In the genomic region with DNA sequence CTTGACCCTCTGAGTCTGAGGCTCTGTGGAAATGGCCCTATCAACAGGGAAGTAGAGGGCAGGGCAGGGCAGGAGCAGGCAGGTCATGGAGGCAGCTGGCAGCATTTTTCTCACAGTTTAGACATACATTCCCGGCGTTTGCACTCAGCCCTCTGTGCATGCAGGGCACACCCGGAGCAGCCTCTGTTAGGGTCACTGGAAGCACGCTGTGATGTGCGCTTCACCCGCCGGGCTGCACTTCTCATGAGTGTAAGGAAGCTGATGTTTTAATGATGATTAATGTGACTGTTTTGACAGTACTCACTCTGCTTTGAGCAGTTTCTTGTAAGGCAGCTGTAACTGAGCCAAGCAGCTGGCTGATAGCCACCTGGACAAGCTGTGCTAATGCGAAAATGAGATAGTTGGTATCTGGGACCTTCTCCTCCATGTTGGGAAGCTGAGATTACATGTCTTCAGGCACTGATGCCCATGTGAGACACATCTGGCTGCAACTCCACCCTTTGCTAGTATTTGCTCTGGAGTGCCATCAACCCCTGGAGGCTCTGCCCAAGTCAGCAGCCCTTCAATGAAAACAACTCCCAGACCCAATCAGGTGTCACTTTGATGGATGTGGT, we compare ENCODE assay signal across 9 mouse cellular contexts.
DNase-seq lines count a peak whose midpoint lies in the region; ATAC-seq and TF ChIP-seq lines count a peak whose summit lies in the region.
"Had no signal": no experiment of that assay in that cellular context is flagged by ENCODE, and none has a peak within 500 bp of the region (broad histone marks: within the 10 kb centered on the region; RNA-seq: fewer than 3 reads in every experiment).

No protein-coding gene starts in this region.

- H3K79me2 ChIP-seq in MEL (ENCODE audit: control insufficient read depth, insufficient read depth, low read length, poor library complexity) = no peaks in the 10 kb centered on the region

- peak overlapping the region; percentile 54 for H3K4me2 ChIP-seq in liver, embryonic 13.5 days
- H3K4me2 ChIP-seq: forebrain, embryonic 13.5 days had no signal

- 24% methylated on average over 8 of the region's 8 CpGs for WGBS in kidney, adult 2 months
- 29% methylated on average over 8 of the region's 8 CpGs for WGBS in liver, embryonic 13.5 days (ENCODE audit: insufficient replicate concordance)

- no peak overlapping the region for H3K27ac ChIP-seq in kidney, adult 2 months (ENCODE audit: insufficient read depth, low read depth, low read length)
- no peak overlapping the region for H3K27ac ChIP-seq in MEL (ENCODE audit: control insufficient read depth, low read depth, low read length)
- peak overlapping the region; percentile 98 for H3K27ac ChIP-seq in liver, embryonic 13.5 days
- H3K27ac ChIP-seq: forebrain, embryonic 13.5 days had no signal

- peak; percentile 42 to 73; a peak in 3 of 4 replicates for TF ChIP-seq EP300 in MEL (IDR thresholded peaks at IDR 0.05; ENCODE audit: low read depth in 1 of 2, low read length in 2 of 2)

- no peaks in the 10 kb centered on the region for H3K36me3 ChIP-seq in kidney, adult 2 months (ENCODE audit: control insufficient read depth, insufficient read depth, low read length)
- no peaks in the 10 kb centered on the region for H3K36me3 ChIP-seq in MEL (ENCODE audit: control insufficient read depth in 1 of 2, insufficient read depth in 2 of 2, low read length in 2 of 2)
- H3K36me3 ChIP-seq in liver, embryonic 13.5 days = no peaks in the 10 kb centered on the region

- no peak for TF ChIP-seq RAD21 in MEL (IDR thresholded peaks at IDR 0.05; ENCODE audit: low read depth, low read length)

- ATAC-seq in liver, embryonic 13.5 days (ENCODE audit: low read depth) = peak; percentile 96
- ATAC-seq: forebrain, embryonic 13.5 days had no signal

- H3K9ac ChIP-seq in MEL (ENCODE audit: control insufficient read depth, low read depth, low read length, poor library complexity, severe bottlenecking) = no peak overlapping the region
- H3K9ac ChIP-seq in liver, embryonic 13.5 days = peak overlapping the region; percentile 70
- H3K9ac ChIP-seq: forebrain, embryonic 13.5 days had no signal

- TF ChIP-seq POLR2A in kidney, adult 2 months (IDR thresholded peaks at IDR 0.05; ENCODE audit: low read depth, low read length) = no peak
- TF ChIP-seq POLR2A in MEL (IDR thresholded peaks at IDR 0.05; ENCODE audit: control insufficient read depth in 1 of 2, insufficient read depth in 1 of 2, low read depth in 1 of 2, low read length in 2 of 2, poor library complexity in 1 of 2) = no peak

- H3K9me3 ChIP-seq in MEL (replicated peaks; ENCODE audit: insufficient read depth, low read length) = no peaks in the 10 kb centered on the region
- H3K9me3 ChIP-seq in liver, embryonic 13.5 days (replicated peaks) = no peaks in the 10 kb centered on the region
- H3K9me3 ChIP-seq: forebrain, embryonic 13.5 days had no signal

- H3K4me3 ChIP-seq in kidney, adult 2 months (ENCODE audit: insufficient read depth, low read depth, low read length) = no peak overlapping the region
- no peak overlapping the region for H3K4me3 ChIP-seq in MEL (ENCODE audit: control insufficient read depth in 1 of 2, insufficient read depth in 1 of 2, low read depth in 2 of 2, low read length in 2 of 2)
- H3K4me3 ChIP-seq in liver, embryonic 13.5 days (replicated peaks) = peak overlapping the region; percentile 8; the same call in 1 of the 2 replicates
- H3K4me3 ChIP-seq: forebrain, embryonic 13.5 days had no signal

- no peaks in the 10 kb centered on the region; the same call in 1 of the 2 replicates for H3K4me1 ChIP-seq in kidney, adult 2 months (ENCODE audit: control insufficient read depth, insufficient read depth, low read length)
- H3K4me1 ChIP-seq in MEL (ENCODE audit: control insufficient read depth in 1 of 2, insufficient read depth in 2 of 2, low read length in 2 of 2) = no peaks in the 10 kb centered on the region
- peaks cover 87% of the 10 kb centered on the region for H3K4me1 ChIP-seq in liver, embryonic 13.5 days (replicated peaks)

- TF ChIP-seq CTCF in kidney, adult 2 months (conservative IDR thresholded peaks at IDR 0.05; ENCODE audit: insufficient read depth, insufficient read length, low read depth, low read length) = no peak
- TF ChIP-seq CTCF in MEL (IDR thresholded peaks at IDR 0.05 in 2 of 3, conservative IDR thresholded peaks at IDR 0.05 in 1 of 3; ENCODE audit: control insufficient read depth in 1 of 3, insufficient read depth in 1 of 3, low read depth in 2 of 3, low read length in 3 of 3, poor library complexity in 1 of 3, severe bottlenecking in 1 of 3) = no peak

- peak; percentile 17 for DNase-seq in kidney, adult 2 months
- no peak for DNase-seq in kidney, adult 9 months
- peak; percentile 63 for DNase-seq in MEL (ENCODE audit: low read depth, low spot score)
- DNase-seq in embryo, embryonic 11 days = peak; percentile 61
- peak; percentile 89 for DNase-seq in liver, embryonic 13.5 days
- no peak for DNase-seq in testis, postnatal 10 days (ENCODE audit: low spot score)
- DNase-seq in left cerebral cortex, adult 8-10 months (ENCODE audit: low spot score in 2 of 2) = no peak
- no peak for DNase-seq in urinary bladder, postnatal 4 days (ENCODE audit: low spot score in 2 of 2)

- no peaks in the 10 kb centered on the region for H3K27me3 ChIP-seq in kidney, adult 2 months (replicated peaks; ENCODE audit: control insufficient read depth, insufficient read depth, low read length)
- H3K27me3 ChIP-seq in MEL (ENCODE audit: control insufficient read depth in 1 of 2, insufficient read depth in 2 of 2, low read length in 2 of 2) = peaks cover 13 to 17% of the 10 kb centered on the region in 2 experiments
- peaks cover 12% of the 10 kb centered on the region; the same call in 1 of the 2 replicates for H3K27me3 ChIP-seq in liver, embryonic 13.5 days
- H3K27me3 ChIP-seq: forebrain, embryonic 13.5 days had no signal

TF ChIP-seq in MEL, 35 proteins besides CTCF, POLR2A, EP300 and RAD21:
- TF ChIP-seq RCOR1 (IDR thresholded peaks at IDR 0.05; ENCODE audit: low read depth, low read length) = peak; percentile 73
- no peak for TF ChIP-seq POLR2AphosphoS2 (IDR thresholded peaks at IDR 0.05; ENCODE audit: low read length)
- TF ChIP-seq GATA1 (IDR thresholded peaks at IDR 0.05; ENCODE audit: low read depth, low read length) = peak; percentile 78
- TF ChIP-seq ETS1 (IDR thresholded peaks at IDR 0.05; ENCODE audit: low read depth, low read length) = peak; percentile 54; the same call in 1 of the 2 replicates
- TF ChIP-seq TAL1 (IDR thresholded peaks at IDR 0.05; ENCODE audit: low read length) = peak; percentile 82
- TF ChIP-seq HCFC1 (IDR thresholded peaks at IDR 0.05; ENCODE audit: low read depth, low read length) = no peak
- TF ChIP-seq MAX (IDR thresholded peaks at IDR 0.05; ENCODE audit: low read length) = no peak
- peak; percentile 89 for TF ChIP-seq TCF12 (IDR thresholded peaks at IDR 0.05; ENCODE audit: low read depth, low read length)
- no peak for TF ChIP-seq MYB (IDR thresholded peaks at IDR 0.05; ENCODE audit: low read depth, low read length)

Comparison
In these comparisons a context has a peak if more than half of its experiments do, and no peak if none do; other contexts are left out.
1. DNase-seq: peak in kidney, adult 2 months (single experiment), MEL (single experiment), embryo, embryonic 11 days (single experiment) and liver, embryonic 13.5 days (single experiment); none in kidney, adult 9 months (single experiment), testis, postnatal 10 days (single experiment), left cerebral cortex, adult 8-10 months (0 of 2) and urinary bladder, postnatal 4 days (0 of 2).